Mouse (Mus musculus) embryonic fibroblast, embryonic 13.5 days (primary cell): ENCODE results near the gene Rpusd1.

Experiments
- CTCF ChIP-seq: IDR thresholded peaks from 2 replicates; pipeline ENCODE4 v1.5.1; 2011; ENCODE audit warnings: mild to moderate bottlenecking, control low read depth, low read length, moderate library complexity, borderline replicate concordance; ENCODE audit not compliant: insufficient read depth
- POLR2A ChIP-seq: IDR thresholded peaks from 2 replicates; pipeline ENCODE4 v1.6.1; 2011; ENCODE audit warnings: low read depth, mild to moderate bottlenecking, control low read depth, low read length, moderate library complexity

DNA sequence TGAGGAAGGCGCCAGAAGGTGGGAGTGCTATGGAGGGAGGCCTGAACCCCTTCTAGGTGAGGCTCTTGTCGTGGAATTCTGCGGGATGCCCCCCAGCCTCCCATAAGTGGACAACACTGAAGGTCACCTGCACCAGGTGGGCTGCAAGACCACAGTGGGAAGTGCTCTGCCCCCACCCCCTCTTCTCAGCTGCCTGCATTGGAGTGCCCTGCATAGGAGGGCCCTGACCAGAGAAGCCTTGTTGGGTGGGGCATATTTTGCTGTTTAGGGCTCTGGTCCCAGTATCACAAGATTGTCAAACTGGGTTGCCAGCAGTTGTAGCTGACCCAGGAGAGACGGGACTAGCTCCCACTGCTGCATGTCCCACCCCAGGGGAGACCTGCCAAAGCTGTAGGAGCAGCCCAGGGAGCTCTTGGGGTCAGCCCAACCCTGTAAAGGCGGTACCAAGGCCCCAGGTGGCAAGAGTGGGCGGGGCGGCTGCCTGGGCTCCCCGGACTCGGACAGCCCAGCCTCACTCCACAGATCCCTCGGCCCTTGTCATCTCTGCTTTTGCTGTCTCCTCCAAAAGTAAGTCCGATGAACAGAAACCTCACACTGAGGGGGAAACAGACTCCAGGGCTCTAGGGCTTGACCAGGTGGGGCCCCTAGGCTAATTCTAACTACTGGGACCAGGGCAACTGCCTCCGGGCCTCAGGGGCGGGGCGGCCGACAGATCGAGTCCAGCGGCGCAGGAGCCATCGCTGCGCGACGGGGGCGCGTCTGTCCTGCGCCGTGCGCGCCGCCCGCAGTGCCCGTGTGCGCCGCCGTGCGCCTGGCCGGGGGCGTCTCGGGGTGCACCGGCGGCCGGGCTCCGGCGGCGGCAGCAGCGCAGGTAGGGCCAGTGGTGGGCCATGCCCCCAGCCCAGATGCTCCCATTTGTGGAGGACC lies 10.5 kb upstream of the Rpusd1 start, which contains the start of gene Gng13:
- TF ChIP-seq CTCF = no peak
- no peak; the same call in 1 of the 2 replicates for TF ChIP-seq POLR2A
